In genomic region chr16:87470579-87470978, GRCm38 (mm10) we compare ENCODE assay signal across 23 mouse cellular contexts. TPM values are rescaled to one million over a fixed set of nuclear protein-coding genes. Genes with fewer than 3 reads are reported as not detected.
DNase-seq lines count a peak whose midpoint lies in the region; ATAC-seq and TF ChIP-seq lines count a peak whose summit lies in the region.
"Had no signal": no experiment of that assay in that cellular context is flagged by ENCODE, and none has a peak within 500 bp of the region (broad histone marks: within the 10 kb centered on the region; RNA-seq: fewer than 3 reads in every experiment).

No protein-coding gene starts in this region.

- no peak overlapping the region for H3K4me2 ChIP-seq in heart, embryonic 11.5 days
- H3K4me2 ChIP-seq in kidney, embryonic 14.5 days (replicated peaks; ENCODE audit: low read depth, low read length): no peak overlapping the region
- H3K4me2 ChIP-seq: embryonic facial prominence, embryonic 12.5 days; embryonic facial prominence, embryonic 15.5 days; heart, embryonic 13.5 days; hindbrain, embryonic 12.5 days; hindbrain, embryonic 15.5 days had no signal

- no peak overlapping the region for H3K27ac ChIP-seq in heart, embryonic 11.5 days (ENCODE audit: low read depth, low read length)
- H3K27ac ChIP-seq in kidney, adult 2 months (ENCODE audit: insufficient read depth, low read depth, low read length): no peak overlapping the region
- no peak overlapping the region for H3K27ac ChIP-seq in kidney, embryonic 14.5 days (ENCODE audit: low read depth, low read length)
- H3K27ac ChIP-seq: embryonic facial prominence, embryonic 12.5 days; embryonic facial prominence, embryonic 15.5 days; heart, adult 2 months; heart, embryonic 13.5 days; hindbrain, embryonic 12.5 days; hindbrain, embryonic 15.5 days had no signal

- peaks cover 19% of the 10 kb centered on the region for H3K36me3 ChIP-seq in heart, embryonic 11.5 days (ENCODE audit: control insufficient read depth, insufficient read depth, low read length)
- H3K36me3 ChIP-seq in kidney, adult 2 months (ENCODE audit: control insufficient read depth, insufficient read depth, low read length): peaks cover 20% of the 10 kb centered on the region
- peaks cover 72% of the 10 kb centered on the region for H3K36me3 ChIP-seq in kidney, embryonic 14.5 days (ENCODE audit: control insufficient read depth, insufficient read depth, low read length)

- no peak for TF ChIP-seq CTCF in kidney, adult 2 months (conservative IDR thresholded peaks at IDR 0.05; ENCODE audit: insufficient read depth, insufficient read length, low read depth, low read length)

- no peak for DNase-seq in frontal cortex, adult 2 months (ENCODE audit: extremely low spot score in 1 of 2, low spot score in 1 of 2)
- peak; percentile 82 for DNase-seq in heart, adult 11 months
- peak; percentile 7 for DNase-seq in kidney, adult 2 months
- DNase-seq: adrenal gland, postnatal 10 days; adrenal gland, postnatal 36 days; cerebellum, adult 11 months; cerebellum, adult 9-11 months; cerebellum, postnatal 25 days; forebrain, postnatal 0 days; gastrocnemius, postnatal 36 days; heart, postnatal 14 days; kidney, adult 8-10 months had no signal

- H3K4me3 ChIP-seq in heart, embryonic 11.5 days (ENCODE audit: low read depth, low read length): no peak overlapping the region
- no peak overlapping the region for H3K4me3 ChIP-seq in kidney, adult 2 months (ENCODE audit: insufficient read depth, low read depth, low read length)
- H3K4me3 ChIP-seq in kidney, embryonic 14.5 days (ENCODE audit: low read length): no peak overlapping the region
- H3K4me3 ChIP-seq: embryonic facial prominence, embryonic 12.5 days; embryonic facial prominence, embryonic 15.5 days; heart, adult 2 months; heart, embryonic 13.5 days; hindbrain, embryonic 12.5 days; hindbrain, embryonic 15.5 days had no signal

- 86% methylated on average over 4 of the region's 4 CpGs for WGBS in heart, embryonic 11.5 days (ENCODE audit: insufficient replicate concordance)
- WGBS in kidney, adult 2 months: 71% methylated on average over 4 of the region's 4 CpGs
- WGBS in kidney, embryonic 14.5 days: 89% methylated on average over 4 of the region's 4 CpGs

- H3K9ac ChIP-seq in heart, embryonic 11.5 days (ENCODE audit: low read depth, low read length): no peak overlapping the region
- H3K9ac ChIP-seq in kidney, embryonic 14.5 days (ENCODE audit: low read depth, low read length): no peak overlapping the region
- H3K9ac ChIP-seq: embryonic facial prominence, embryonic 12.5 days; embryonic facial prominence, embryonic 15.5 days; forebrain, postnatal 0 days; heart, embryonic 13.5 days; hindbrain, embryonic 12.5 days; hindbrain, embryonic 15.5 days had no signal

- H3K4me1 ChIP-seq in heart, embryonic 11.5 days (ENCODE audit: control insufficient read depth, insufficient read depth, low read length): no peaks in the 10 kb centered on the region
- no peaks in the 10 kb centered on the region for H3K4me1 ChIP-seq in kidney, adult 2 months (ENCODE audit: control insufficient read depth, insufficient read depth, low read length)
- no peaks in the 10 kb centered on the region for H3K4me1 ChIP-seq in kidney, embryonic 14.5 days (ENCODE audit: control insufficient read depth, insufficient read depth, low read length)
- H3K4me1 ChIP-seq: embryonic facial prominence, embryonic 12.5 days; embryonic facial prominence, embryonic 15.5 days; heart, embryonic 13.5 days; hindbrain, embryonic 12.5 days; hindbrain, embryonic 15.5 days had no signal

- no peaks in the 10 kb centered on the region for H3K9me3 ChIP-seq in heart, embryonic 11.5 days (replicated peaks; ENCODE audit: control insufficient read depth, low read length)
- H3K9me3 ChIP-seq in kidney, embryonic 14.5 days (ENCODE audit: control insufficient read depth, low read length): no peaks in the 10 kb centered on the region
- H3K9me3 ChIP-seq: embryonic facial prominence, embryonic 12.5 days; embryonic facial prominence, embryonic 15.5 days; heart, embryonic 13.5 days; hindbrain, embryonic 12.5 days; hindbrain, embryonic 15.5 days had no signal

- no peaks in the 10 kb centered on the region for H3K27me3 ChIP-seq in heart, embryonic 11.5 days (ENCODE audit: control insufficient read depth, insufficient read depth, low read length)
- no peaks in the 10 kb centered on the region for H3K27me3 ChIP-seq in kidney, adult 2 months (replicated peaks; ENCODE audit: control insufficient read depth, insufficient read depth, low read length)
- H3K27me3 ChIP-seq in kidney, embryonic 14.5 days (ENCODE audit: control insufficient read depth, insufficient read depth, low read length): no peaks in the 10 kb centered on the region
- H3K27me3 ChIP-seq: embryonic facial prominence, embryonic 12.5 days; embryonic facial prominence, embryonic 15.5 days; heart, embryonic 13.5 days; hindbrain, embryonic 12.5 days; hindbrain, embryonic 15.5 days had no signal

- TF ChIP-seq POLR2A in kidney, adult 2 months (IDR thresholded peaks at IDR 0.05; ENCODE audit: low read depth, low read length): no peak

- ATAC-seq in frontal cortex, adult (ENCODE audit: low TSS enrichment): peak; percentile 85
- no peak for ATAC-seq in heart, embryonic 11.5 days (replicated peaks; ENCODE audit: insufficient number of reproducible peaks, low FRiP score, low TSS enrichment)
- no peak for ATAC-seq in kidney, embryonic 14.5 days (ENCODE audit: low FRiP score, low TSS enrichment)
- ATAC-seq: forebrain, embryonic 14.5 days; forebrain, postnatal 0 days; intestine, postnatal 0 days had no signal

RNA-seq across cellular contexts. Expression of gene Usp16, which starts 16.1 kb away (rescaled TPM):
- polyA plus RNA-seq in frontal cortex, adult 2 months (2012; rRNA removed): 64.9 and 69.2 TPM in 2 replicates
- polyA plus RNA-seq in heart, embryonic 11.5 days (2014; fragmentation: Nextera tagmentation; extraction: Ambion mirVana): 41.9 and 44.7 TPM in 2 replicates
- 19.5 and 20.6 TPM in 2 replicates for polyA plus RNA-seq in kidney, adult 2 months (2012; rRNA removed)
- polyA plus RNA-seq in kidney, embryonic 14.5 days (2014; fragmentation: Nextera tagmentation; extraction: Ambion mirVana): 46.2 and 48.2 TPM in 2 replicates

RNA-seq across cellular contexts. Expression of gene Cct8, which starts 25.1 kb away (rescaled TPM):
- 131 and 149 TPM in 2 replicates for polyA plus RNA-seq in frontal cortex, adult 2 months (2012; rRNA removed)
- polyA plus RNA-seq in heart, embryonic 11.5 days (2014; fragmentation: Nextera tagmentation; extraction: Ambion mirVana): 369 and 404 TPM in 2 replicates
- 24.4 and 40.3 TPM in 2 replicates for polyA plus RNA-seq in kidney, adult 2 months (2012; rRNA removed)
- 499 and 541 TPM in 2 replicates for polyA plus RNA-seq in kidney, embryonic 14.5 days (2014; fragmentation: Nextera tagmentation; extraction: Ambion mirVana)

RNA-seq across cellular contexts. Expression of gene Rwdd2b, which starts 30.2 kb away (rescaled TPM):
- polyA plus RNA-seq in frontal cortex, adult 2 months (2012; rRNA removed): 10.5 and 11.6 TPM in 2 replicates
- polyA plus RNA-seq in heart, embryonic 11.5 days (2014; fragmentation: Nextera tagmentation; extraction: Ambion mirVana): 11.7 and 13.1 TPM in 2 replicates
- polyA plus RNA-seq in kidney, adult 2 months (2012; rRNA removed): 9.8 and 13.1 TPM in 2 replicates
- polyA plus RNA-seq in kidney, embryonic 14.5 days (2014; fragmentation: Nextera tagmentation; extraction: Ambion mirVana): 9.5 and 13.7 TPM in 2 replicates

RNA-seq across cellular contexts. Expression of gene Ltn1, which starts 38.2 kb away (rescaled TPM):
- polyA plus RNA-seq in frontal cortex, adult 2 months (2012; rRNA removed): 15.7 and 17.2 TPM in 2 replicates
- polyA plus RNA-seq in heart, embryonic 11.5 days (2014; fragmentation: Nextera tagmentation; extraction: Ambion mirVana): 22.7 and 26.6 TPM in 2 replicates
- polyA plus RNA-seq in kidney, adult 2 months (2012; rRNA removed): 5.5 and 5.7 TPM in 2 replicates
- 18.2 and 36.2 TPM in 2 replicates for polyA plus RNA-seq in kidney, embryonic 14.5 days (2014; fragmentation: Nextera tagmentation; extraction: Ambion mirVana)

Comparison
In these comparisons a context has a peak if more than half of its experiments do, and no peak if none do; other contexts are left out.
1. DNase-seq: peak in heart, adult 11 months (single experiment) and kidney, adult 2 months (single experiment); none in frontal cortex, adult 2 months (0 of 2).